Mouse (Mus musculus) lung, embryonic 15.5 days (tissue): ENCODE measurements around the gene Tulp1. TPM values are rescaled to one million over a fixed set of nuclear protein-coding genes. Genes with fewer than 3 reads are reported as not detected.

Experiments used
- ATAC-seq: fragments of 200-750 bp; cut with Nextera tagmentation; 2 replicates; pipeline ENCODE4 v1.8.0; 2017; ENCODE audit warnings: moderate number of reproducible peaks, borderline replicate concordance; ENCODE audit not compliant: low FRiP score, low TSS enrichment; ENCODE audit errors: extremely low read depth
- H3K27ac ChIP-seq: fragments of 300-500 bp; sonication (generic); 2 replicates; pipeline ENCODE4 v1.5.1; 2015; ENCODE audit warnings: moderate library complexity, mild to moderate bottlenecking, inconsistent platforms
- H3K27me3 ChIP-seq: fragments of 300-500 bp; sonication (generic); 2 replicates; pipeline ENCODE4 v1.6.1; 2015; ENCODE audit warnings: inconsistent platforms
- H3K36me3 ChIP-seq: fragments of 300-500 bp; sonication (generic); 2 replicates; pipeline ENCODE4 v1.6.1; 2015; ENCODE audit warnings: inconsistent platforms
- H3K4me1 ChIP-seq: fragments of 300-500 bp; sonication (generic); 2 replicates; pipeline ENCODE4 v1.6.1; 2015; ENCODE audit warnings: inconsistent platforms
- H3K4me2 ChIP-seq: fragments of 300-500 bp; sonication (generic); 2 replicates; pipeline ENCODE4 v1.6.1; 2015; ENCODE audit warnings: inconsistent platforms, mild to moderate bottlenecking, moderate library complexity
- H3K4me3 ChIP-seq: fragments of 300-500 bp; sonication (generic); 2 replicates; pipeline ENCODE4 v1.5.1; 2015; ENCODE audit warnings: mild to moderate bottlenecking, inconsistent platforms
- H3K9ac ChIP-seq: fragments of 300-500 bp; sonication (generic); 2 replicates; pipeline ENCODE4 v1.6.1; 2015; ENCODE audit warnings: inconsistent platforms
- H3K9me3 ChIP-seq: fragments of 300-500 bp; sonication (generic); 2 replicates; pipeline ENCODE4 v1.6.1; 2016; ENCODE audit warnings: inconsistent platforms
- WGBS: fragments of 180-500 bp; shearing (Covaris S2); methylation state at CpG from one replicate; pipeline ENCODE4 v1.1.7; 2015; 5-methylcytosine and 5-hydroxymethylcytosine counted together
- polyA plus RNA-seq: library from polyadenylated mRNA; unstranded; fragments of >200 nt; fragmentation: Nextera tagmentation; extraction: Ambion mirVana; gene quantifications from 2 replicates; pipeline ENCODE4 v1.2.1, GENCODE M21; 2015

Gene Tulp1
- polyA plus RNA-seq, 1 experiment from 2014 or later = 6.0 TPM

DNA sequence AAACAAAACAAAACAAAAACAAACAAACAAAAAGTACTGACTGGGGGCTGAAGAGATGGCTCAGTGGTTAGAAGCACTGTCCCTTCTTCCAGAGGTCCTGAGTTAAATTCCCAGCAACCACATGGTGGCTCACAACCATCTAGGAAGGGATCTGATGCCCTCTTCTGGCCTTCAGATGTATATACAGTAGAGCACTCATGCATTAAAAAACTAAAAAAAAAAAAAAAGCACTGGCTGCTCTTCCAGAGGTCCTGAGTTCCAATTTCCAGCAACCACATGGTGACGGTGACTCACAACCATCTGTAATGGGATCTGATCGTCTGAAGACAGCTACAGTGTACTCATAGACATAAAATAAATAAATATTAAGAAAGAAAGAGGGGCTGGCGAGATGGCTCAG is 54.2 kb downstream of the Tulp1 start:
- H3K9ac ChIP-seq = no peak overlapping the region
- no peak overlapping the region for H3K4me2 ChIP-seq
- 63% methylated on average over 3 of the region's 3 CpGs for WGBS
- H3K4me3 ChIP-seq = no peak overlapping the region
- H3K9me3 ChIP-seq = no peaks in the 10 kb centered on the region
- H3K27ac ChIP-seq = no peak overlapping the region
- ATAC-seq = no peak
- no peaks in the 10 kb centered on the region for H3K27me3 ChIP-seq
- H3K36me3 ChIP-seq = peaks cover 2% of the 10 kb centered on the region; the same call in 1 of the 2 replicates
- H3K4me1 ChIP-seq = peaks cover 23% of the 10 kb centered on the region

- no peak for ATAC-seq
- H3K27ac ChIP-seq = no peak overlapping the region
- no peaks in the 10 kb centered on the region for H3K9me3 ChIP-seq
- H3K4me3 ChIP-seq = no peak overlapping the region
- peak overlapping the region; percentile 26; the same call in 1 of the 2 replicates for H3K4me2 ChIP-seq
- peaks cover 6% of the 10 kb centered on the region for H3K4me1 ChIP-seq
- H3K36me3 ChIP-seq = no peaks in the 10 kb centered on the region
- no peaks in the 10 kb centered on the region for H3K27me3 ChIP-seq
- 9% methylated on average over 18 of the region's 18 CpGs for WGBS
- H3K9ac ChIP-seq = no peak overlapping the region
Observed at GRCm38 (mm10) chr17:28308297-28309195, 56.5 kb downstream of the Tulp1 start.

DNA sequence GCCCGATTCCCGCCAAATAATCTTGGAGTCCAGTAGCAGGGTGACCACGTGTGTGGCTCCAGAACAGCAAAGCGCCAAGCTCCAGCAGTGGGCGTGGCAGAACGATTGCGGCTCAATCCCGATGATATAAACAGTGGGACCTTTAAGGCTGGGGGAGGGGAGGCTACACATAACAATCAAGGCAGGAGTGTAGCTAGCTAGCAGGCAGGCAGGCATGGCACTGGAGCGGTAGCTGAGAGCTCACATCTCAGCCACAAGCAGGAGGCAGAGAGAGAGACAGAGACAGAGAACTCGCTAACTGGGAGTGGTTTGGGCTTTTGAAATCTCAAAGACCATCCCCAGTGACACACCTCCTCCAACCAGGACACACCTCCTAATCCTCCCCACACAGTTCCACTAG is 59.9 kb downstream of the Tulp1 start:
- no peaks in the 10 kb centered on the region for H3K36me3 ChIP-seq
- WGBS = 50% methylated on average over 10 of the region's 10 CpGs
- no peaks in the 10 kb centered on the region for H3K9me3 ChIP-seq
- H3K9ac ChIP-seq = no peak overlapping the region
- no peaks in the 10 kb centered on the region for H3K27me3 ChIP-seq
- no peak overlapping the region for H3K27ac ChIP-seq
- peaks cover 9% of the 10 kb centered on the region for H3K4me1 ChIP-seq
- no peak for ATAC-seq
- H3K4me3 ChIP-seq = no peak overlapping the region
- no peak overlapping the region for H3K4me2 ChIP-seq

Other genes with a start within 250 kb of the Tulp1 start
- gene Scube3, start 223.1 kb downstream of the Tulp1 start, polyA plus RNA-seq = 1.7 and 1.8 TPM in 2 replicates
- 39.1 and 41.8 TPM in 2 replicates for gene Zfp523, start 188.1 kb downstream of the Tulp1 start, polyA plus RNA-seq
- 4.5 and 7.8 TPM in 2 replicates for gene Def6, start 157.4 kb downstream of the Tulp1 start, polyA plus RNA-seq
- gene Ppard, start 132.5 kb downstream of the Tulp1 start, polyA plus RNA-seq = 2.1 and 2.9 TPM in 2 replicates
- 32.8 and 33.3 TPM in 2 replicates for gene Fance, start 51.7 kb downstream of the Tulp1 start, polyA plus RNA-seq
- gene Rpl10a, start 36.8 kb downstream of the Tulp1 start, polyA plus RNA-seq = 606 and 658 TPM in 2 replicates
- gene Tead3, start 14.4 kb downstream of the Tulp1 start, polyA plus RNA-seq = 10.9 and 11.5 TPM in 2 replicates
- gene Fkbp5, start 152.3 kb upstream of the Tulp1 start, polyA plus RNA-seq = 30.7 and 35.1 TPM in 2 replicates
- gene Armc12, start 165.6 kb upstream of the Tulp1 start, polyA plus RNA-seq = not detected in 2 replicates
- gene Clpsl2, start 184.2 kb upstream of the Tulp1 start, polyA plus RNA-seq = not detected in 2 replicates
- gene Clps, start 195.5 kb upstream of the Tulp1 start, polyA plus RNA-seq = 0.34 and 9.2 TPM in 2 replicates
- 0.48 and 0.57 TPM in 2 replicates for gene Lhfpl5, start 210.4 kb upstream of the Tulp1 start, polyA plus RNA-seq